Mouse (Mus musculus): Measurements from ENCODE around the gene Aak1. TPM values are rescaled to one million over a fixed set of nuclear protein-coding genes. Genes with fewer than 3 reads are reported as not detected.

The Aak1 gene
- polyA plus RNA-seq (2012; rRNA removed) = 4.3 and 8.8 TPM in 2 replicates

DNA sequence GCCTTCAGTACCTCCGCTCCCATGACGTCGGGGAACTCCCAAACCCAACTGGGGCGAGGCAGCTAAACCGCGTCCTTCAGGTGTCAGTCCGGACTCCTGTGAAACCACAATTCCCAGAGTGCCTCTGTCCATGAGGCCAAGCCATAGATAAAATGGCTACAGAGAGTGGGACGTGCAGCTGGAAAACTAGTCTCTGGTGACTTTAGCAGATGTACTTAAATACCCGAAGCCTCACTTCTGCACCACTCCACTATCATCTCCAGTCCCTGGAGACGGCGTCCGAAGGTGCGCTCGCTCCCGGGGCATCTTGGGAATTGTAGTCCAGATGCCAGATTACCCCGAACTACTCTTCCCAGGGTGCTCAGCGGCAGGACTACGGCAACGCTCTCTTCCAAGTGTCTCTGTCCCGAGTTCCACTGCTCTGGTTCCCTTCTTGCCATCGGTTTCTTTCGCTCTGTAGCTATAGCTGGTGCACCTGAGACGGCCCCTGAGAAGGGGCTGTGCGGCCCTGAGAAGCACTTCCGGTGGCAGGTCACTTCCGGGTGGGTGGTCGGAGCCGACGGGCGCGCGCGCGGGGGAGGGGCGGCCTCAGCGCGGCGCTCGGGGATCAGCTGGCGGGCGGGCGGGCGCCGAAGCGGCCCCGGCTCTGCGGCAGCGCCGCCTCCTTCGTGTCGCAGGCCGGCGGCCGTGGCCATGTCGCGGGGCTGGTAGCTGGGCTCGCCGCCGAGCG lies at the start of gene Aak1:
TSS of gene Aak1 (plus strand) at position 603 of the 730 bp plus-strand sequence.

DNA sequence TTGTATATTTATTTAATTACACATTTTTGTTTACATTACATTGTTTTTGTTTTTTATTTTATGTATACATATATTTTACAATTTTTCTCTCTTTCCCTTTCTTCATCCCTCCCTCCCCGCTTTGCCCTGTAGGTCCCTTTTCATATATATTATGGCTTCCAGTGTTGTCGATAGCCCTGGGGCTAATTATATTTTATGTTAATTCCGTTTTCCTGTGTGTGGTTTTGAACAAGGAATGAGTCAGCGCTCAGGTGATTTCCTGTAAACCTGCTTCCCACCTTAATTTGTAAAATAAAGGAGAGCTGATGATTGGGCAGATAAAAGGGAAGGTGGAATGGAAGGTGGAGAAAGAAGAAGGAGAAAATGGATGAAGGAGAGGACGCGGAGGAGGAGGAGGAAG lies 159.6 kb downstream of the Aak1 start, which contains the start of gene Nfu1:
TSS of gene Nfu1 (plus strand) at position 350 of the 400 bp plus-strand sequence.

DNA sequence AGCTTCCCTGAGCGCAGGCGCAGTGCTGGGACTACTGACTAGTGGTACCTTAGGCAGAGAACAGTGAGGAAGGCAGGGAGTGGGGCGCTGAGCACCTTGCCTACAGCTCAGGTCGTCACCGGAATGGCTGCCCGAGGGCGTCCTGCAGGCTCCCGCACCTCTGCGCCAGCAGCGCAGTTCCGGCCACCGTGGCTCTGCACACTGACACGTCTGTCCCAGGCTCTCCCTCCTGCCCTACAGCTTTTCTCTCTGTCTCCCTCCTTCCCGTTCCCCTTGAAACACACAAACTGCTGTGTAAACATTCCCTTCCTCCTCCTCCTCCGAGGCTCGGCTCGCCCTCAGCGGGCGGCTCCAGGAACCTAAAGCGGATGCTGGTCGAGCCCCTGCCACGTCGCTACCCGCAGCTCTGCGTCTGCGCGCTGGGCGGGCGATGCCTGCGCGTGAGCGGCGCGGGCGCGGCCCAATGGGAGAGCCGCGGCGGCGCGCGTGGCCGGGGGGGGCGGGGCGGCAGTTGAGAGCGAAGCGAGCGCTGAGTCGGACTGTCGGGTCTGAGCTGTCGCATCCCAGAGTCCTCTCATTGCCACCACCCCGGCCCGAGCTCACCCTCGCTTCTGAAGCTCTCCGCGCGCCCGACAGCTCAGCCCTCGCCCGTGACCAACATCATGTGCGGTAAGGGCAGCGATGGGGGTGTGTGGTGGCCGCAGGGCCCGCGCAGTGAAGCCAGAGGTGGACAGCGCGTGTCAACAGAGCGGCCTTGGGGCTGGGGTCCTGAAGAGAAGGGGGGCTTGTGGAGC lies 193.2 kb downstream of the Aak1 start, which contains the start of gene Gfpt1:
TSS of gene Gfpt1 (plus strand) at position 510 of the 794 bp plus-strand sequence.

Other genes starting within 250 kb of the Aak1 start
- 127 and 206 TPM in 2 replicates for gene Asprv1, start 221.4 kb upstream of the Aak1 start, polyA plus RNA-seq (2012; rRNA removed)
- gene Mxd1, start 180.4 kb upstream of the Aak1 start, polyA plus RNA-seq (2012; rRNA removed) = 24.7 and 27.2 TPM in 2 replicates
- 1.4 and 2.9 TPM in 2 replicates for gene Snrnp27, start 165.0 kb upstream of the Aak1 start, polyA plus RNA-seq (2012; rRNA removed)
- 4.4 and 6.2 TPM in 2 replicates for gene Gmcl1, start 116.1 kb upstream of the Aak1 start, polyA plus RNA-seq (2012; rRNA removed)
- gene Anxa4, start 55.9 kb upstream of the Aak1 start, polyA plus RNA-seq (2012; rRNA removed) = 20.6 and 36.0 TPM in 2 replicates
- 32.4 and 57.6 TPM in 2 replicates for gene Nfu1, start 159.7 kb downstream of the Aak1 start, polyA plus RNA-seq (2012; rRNA removed)
- gene Gfpt1, start 193.3 kb downstream of the Aak1 start, polyA plus RNA-seq (2012; rRNA removed) = 5.0 and 5.7 TPM in 2 replicates

Data from stomach, adult 2 months (tissue).